Mouse (Mus musculus): ENCODE data around the gene Slc16a13. TPM values are rescaled to one million over a fixed set of nuclear protein-coding genes. Genes with fewer than 3 reads are reported as not detected.

The Slc16a13 gene
- polyA plus RNA-seq, 1 experiment from 2014 or later, result 10.9 TPM

DNA sequence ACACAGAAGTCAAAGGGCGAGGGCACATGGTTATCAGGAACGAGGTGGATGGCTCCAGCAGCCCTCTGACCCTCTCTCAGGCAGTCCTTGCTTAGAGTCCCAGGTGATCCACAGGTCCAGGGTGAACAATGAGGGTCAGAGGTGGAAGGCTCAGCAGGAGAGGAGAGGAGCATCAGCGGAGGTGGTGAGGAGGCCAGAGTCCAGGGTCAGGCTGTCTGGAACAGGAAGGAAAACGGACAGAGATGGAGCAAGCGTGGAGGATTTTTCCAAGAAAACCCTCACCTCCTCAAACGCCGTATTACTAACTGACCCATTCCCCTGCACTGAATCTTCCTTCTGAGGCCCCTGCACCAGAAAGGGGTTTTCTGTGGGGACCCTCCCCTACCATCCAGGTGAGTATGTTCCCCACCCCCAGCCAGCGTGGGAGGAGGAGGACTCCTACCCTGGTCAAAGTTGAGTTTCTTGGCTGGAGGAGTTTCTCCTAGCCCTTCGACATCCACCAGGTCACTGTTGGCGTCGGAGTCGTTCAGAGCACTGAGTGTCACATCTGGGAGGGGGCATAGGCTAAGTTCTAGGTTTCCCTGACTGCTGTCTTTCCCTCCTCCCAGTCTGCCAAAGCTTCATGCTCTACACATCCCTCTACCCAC lies 14.5 kb upstream of the Slc16a13 start:
- peaks cover 8% of the 10 kb centered on the region for H3K4me1 ChIP-seq (replicated peaks; ENCODE audit: control insufficient read depth, insufficient read depth, low read length)

DNA sequence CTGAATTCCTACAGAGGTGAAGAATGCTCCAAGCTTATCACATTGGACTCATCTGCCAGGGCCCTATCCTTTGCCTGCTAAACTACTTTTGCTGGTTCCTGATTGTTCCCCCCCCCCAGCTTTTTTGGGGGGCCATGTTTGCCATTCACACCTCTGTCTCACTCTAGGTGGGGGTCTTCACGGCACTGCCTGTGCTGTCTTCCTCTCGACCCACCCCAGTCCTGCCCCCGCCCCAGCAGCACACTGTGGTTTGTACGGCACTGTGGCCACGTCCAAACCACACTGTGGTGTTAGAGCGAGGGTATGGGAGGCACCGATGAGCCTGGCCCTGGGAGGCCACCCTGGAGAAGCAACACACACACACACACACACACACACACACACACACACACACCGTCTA lies 13.6 kb upstream of the Slc16a13 start:
- peaks cover 8% of the 10 kb centered on the region for H3K4me1 ChIP-seq (replicated peaks; ENCODE audit: control insufficient read depth, insufficient read depth, low read length)
- WGBS, result 93% methylated on average over 8 of the region's 8 CpGs

More for the DNA sequence above, 14.5 kb upstream of the Slc16a13 start:
- Histone ChIP-seq H3K27me3 (ENCODE audit: control insufficient read depth, insufficient read depth, low read length) (no peaks in the 10 kb centered on the region; the same call in 1 of the 2 replicates), H3K9me3 (ENCODE audit: control insufficient read depth, low read length) (no peaks in the 10 kb centered on the region), H3K4me3 (ENCODE audit: low read depth, low read length) (no peak overlapping the region), H3K36me3 (ENCODE audit: control insufficient read depth, insufficient read depth, low read length) (no peaks in the 10 kb centered on the region), H3K4me2 (replicated peaks; ENCODE audit: low read depth, low read length) (no peak overlapping the region), H3K9ac (ENCODE audit: low read depth, low read length) (no peak overlapping the region), H3K27ac (ENCODE audit: low read depth, low read length) (no peak overlapping the region)
- 93% methylated on average over 12 of the region's 12 CpGs for WGBS
- DNase-seq (ENCODE audit: low spot score) (no peak), ATAC-seq (ENCODE audit: low FRiP score) (no peak)

DNA sequence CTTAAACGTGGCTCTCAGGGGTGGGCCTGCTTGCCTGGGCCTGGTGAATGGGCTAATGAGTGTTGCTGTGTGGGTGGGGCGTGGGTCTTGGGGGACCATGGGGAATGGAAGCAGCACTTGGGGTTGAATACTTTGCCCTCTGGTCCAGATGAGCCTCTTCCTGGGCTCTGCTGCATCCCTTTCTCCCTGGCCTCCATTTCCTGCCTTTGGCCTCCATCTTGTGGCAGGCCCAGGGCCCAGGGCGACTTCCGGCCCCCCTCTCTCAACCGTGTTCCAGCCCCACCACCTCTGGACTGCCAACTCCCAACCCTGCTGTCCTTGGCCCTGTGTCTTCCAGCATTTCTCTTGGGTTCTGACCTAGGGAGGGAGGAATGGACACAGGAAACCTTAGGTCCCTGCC lies 13.2 kb upstream of the Slc16a13 start:
- Histone ChIP-seq H3K27me3 (ENCODE audit: control insufficient read depth, insufficient read depth, low read length) (peaks cover 13% of the 10 kb centered on the region), H3K36me3 (ENCODE audit: control insufficient read depth, insufficient read depth, low read length) (no peaks in the 10 kb centered on the region), H3K4me2 (replicated peaks; ENCODE audit: low read depth, low read length) (no peak overlapping the region), H3K4me1 (replicated peaks; ENCODE audit: control insufficient read depth, insufficient read depth, low read length) (peaks cover 12% of the 10 kb centered on the region), H3K27ac (ENCODE audit: low read depth, low read length) (no peak overlapping the region), H3K9ac (ENCODE audit: low read depth, low read length) (no peak overlapping the region), H3K4me3 (ENCODE audit: low read depth, low read length) (no peak overlapping the region), H3K9me3 (ENCODE audit: control insufficient read depth, low read length) (no peaks in the 10 kb centered on the region)
- 60% methylated on average over 5 of the region's 5 CpGs for WGBS
- DNase-seq (ENCODE audit: low spot score), result no peak
- ATAC-seq (ENCODE audit: low FRiP score), result no peak

More for the DNA sequence above, 13.6 kb upstream of the Slc16a13 start:
- no peaks in the 10 kb centered on the region for H3K9me3 ChIP-seq (ENCODE audit: control insufficient read depth, low read length)
- H3K9ac ChIP-seq (ENCODE audit: low read depth, low read length), result no peak overlapping the region
- no peak for ATAC-seq (ENCODE audit: low FRiP score)
- H3K36me3 ChIP-seq (ENCODE audit: control insufficient read depth, insufficient read depth, low read length), result no peaks in the 10 kb centered on the region
- no peak for DNase-seq (ENCODE audit: low spot score)
- H3K4me3 ChIP-seq (ENCODE audit: low read depth, low read length), result no peak overlapping the region
- H3K4me2 ChIP-seq (replicated peaks; ENCODE audit: low read depth, low read length), result no peak overlapping the region
- no peak overlapping the region for H3K27ac ChIP-seq (ENCODE audit: low read depth, low read length)
- peaks cover 9% of the 10 kb centered on the region for H3K27me3 ChIP-seq (ENCODE audit: control insufficient read depth, insufficient read depth, low read length)

DNA sequence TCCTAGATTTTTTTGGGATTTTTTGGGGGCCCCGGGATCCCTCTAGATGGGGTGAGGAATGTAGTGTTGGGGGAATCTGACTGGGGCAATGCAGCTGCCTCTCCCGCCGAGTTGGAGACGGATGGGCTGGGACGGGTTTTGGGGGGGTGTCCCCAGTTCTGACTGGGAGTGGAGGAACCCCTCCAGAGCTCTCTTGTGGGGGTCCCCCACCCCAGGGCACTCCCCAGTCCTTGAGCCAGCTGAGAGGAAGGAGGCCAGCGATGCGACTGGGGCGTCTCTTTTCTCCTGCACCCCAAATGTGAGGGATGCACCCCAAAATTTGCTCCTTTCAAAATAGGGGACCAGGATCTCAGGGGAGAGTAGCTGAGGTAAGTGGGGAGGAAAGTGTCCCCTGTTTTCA lies 12.2 kb upstream of the Slc16a13 start:
- H3K27me3 ChIP-seq (ENCODE audit: control insufficient read depth, insufficient read depth, low read length), result peaks cover 22% of the 10 kb centered on the region
- no peak overlapping the region for H3K4me3 ChIP-seq (ENCODE audit: low read depth, low read length)
- no peaks in the 10 kb centered on the region for H3K9me3 ChIP-seq (ENCODE audit: control insufficient read depth, low read length)
- DNase-seq (ENCODE audit: low spot score) (no peak), ATAC-seq (ENCODE audit: low FRiP score) (no peak)
- H3K4me2 ChIP-seq (replicated peaks; ENCODE audit: low read depth, low read length), result peak overlapping the region; percentile 40
- WGBS, result 35% methylated on average over 8 of the region's 8 CpGs
- H3K36me3 ChIP-seq (ENCODE audit: control insufficient read depth, insufficient read depth, low read length), result no peaks in the 10 kb centered on the region
- peak overlapping the region; percentile 35; the same call in 1 of the 2 replicates for H3K9ac ChIP-seq (ENCODE audit: low read depth, low read length)
- H3K27ac ChIP-seq (ENCODE audit: low read depth, low read length), result no peak overlapping the region
- H3K4me1 ChIP-seq (replicated peaks; ENCODE audit: control insufficient read depth, insufficient read depth, low read length), result peaks cover 9% of the 10 kb centered on the region

DNA sequence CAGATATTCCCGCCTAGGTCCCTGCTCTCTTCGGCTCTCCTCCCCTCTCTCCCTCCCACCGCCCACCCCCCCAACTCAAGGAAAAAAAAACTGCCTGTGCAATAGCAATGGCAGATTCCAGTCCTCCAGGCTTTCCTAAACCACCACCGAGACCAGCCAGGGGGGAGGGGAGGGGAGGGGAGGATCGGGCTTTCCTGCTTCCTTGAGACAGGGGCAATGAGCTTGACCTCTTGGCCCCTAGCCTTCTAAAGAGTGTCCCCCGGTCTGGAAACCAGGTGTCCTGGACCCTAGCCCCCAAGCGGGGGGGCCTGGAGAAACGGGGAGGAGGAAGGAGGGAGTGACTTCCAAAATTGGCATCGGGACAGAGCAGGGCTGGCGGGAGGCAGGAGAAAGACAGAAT lies 11.7 kb upstream of the Slc16a13 start:
- DNase-seq (ENCODE audit: low spot score) (peak; percentile 73), ATAC-seq (ENCODE audit: low FRiP score) (no peak)
- H3K36me3 ChIP-seq (ENCODE audit: control insufficient read depth, insufficient read depth, low read length), result no peaks in the 10 kb centered on the region
- peak overlapping the region; percentile 35; the same call in 1 of the 2 replicates for H3K9ac ChIP-seq (ENCODE audit: low read depth, low read length)
- H3K4me1 ChIP-seq (replicated peaks; ENCODE audit: control insufficient read depth, insufficient read depth, low read length), result peaks cover 9% of the 10 kb centered on the region
- WGBS, result 5% methylated on average over 7 of the region's 10 CpGs
- no peak overlapping the region for H3K27ac ChIP-seq (ENCODE audit: low read depth, low read length)
- H3K27me3 ChIP-seq (ENCODE audit: control insufficient read depth, insufficient read depth, low read length), result peaks cover 27% of the 10 kb centered on the region
- peak overlapping the region; percentile 40 for H3K4me2 ChIP-seq (replicated peaks; ENCODE audit: low read depth, low read length)
- peak overlapping the region; percentile 12; the same call in 1 of the 2 replicates for H3K4me3 ChIP-seq (ENCODE audit: low read depth, low read length)
- no peaks in the 10 kb centered on the region for H3K9me3 ChIP-seq (ENCODE audit: control insufficient read depth, low read length)

DNA sequence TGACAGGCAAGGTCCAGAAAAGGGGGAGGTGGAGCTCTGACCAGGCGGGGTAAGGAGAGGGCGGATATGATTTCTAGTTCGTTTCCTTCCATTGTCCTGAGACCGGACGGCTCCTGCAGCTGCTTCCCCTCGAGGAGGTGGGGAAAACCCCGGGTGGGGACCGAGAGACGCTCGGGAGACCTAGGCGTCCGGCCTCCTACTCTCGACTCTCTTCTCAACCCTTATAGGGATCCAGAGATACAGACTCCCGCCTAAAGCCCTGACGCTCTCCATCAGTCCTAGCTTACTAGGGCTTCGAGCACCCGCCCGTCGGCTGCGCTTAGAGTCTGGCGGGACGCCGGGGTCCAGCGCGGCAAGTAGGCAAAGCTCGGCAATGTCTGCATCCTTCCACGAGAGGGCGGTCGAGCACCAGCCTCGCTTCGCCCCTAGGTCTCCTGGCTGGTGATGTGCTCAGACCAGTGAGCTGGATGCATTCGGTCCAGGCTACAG lies 9.4 kb upstream of the Slc16a13 start:
- no peak overlapping the region; the same call in 1 of the 2 replicates for H3K27ac ChIP-seq (ENCODE audit: low read depth, low read length)
- peak; percentile 47 for ATAC-seq (ENCODE audit: low FRiP score)
- H3K9me3 ChIP-seq (ENCODE audit: control insufficient read depth, low read length), result no peaks in the 10 kb centered on the region
- H3K4me3 ChIP-seq (ENCODE audit: low read depth, low read length), result 0 out of 2 replicates have a peak overlapping the region, but pooled peaks have one; percentile 14
- DNase-seq (ENCODE audit: low spot score), result peak; percentile 94
- H3K9ac ChIP-seq (ENCODE audit: low read depth, low read length), result no peak overlapping the region
- WGBS, result 1% methylated on average over 27 of the region's 32 CpGs
- H3K27me3 ChIP-seq (ENCODE audit: control insufficient read depth, insufficient read depth, low read length), result peaks cover 47% of the 10 kb centered on the region
- no peaks in the 10 kb centered on the region for H3K36me3 ChIP-seq (ENCODE audit: control insufficient read depth, insufficient read depth, low read length)
- H3K4me2 ChIP-seq (replicated peaks; ENCODE audit: low read depth, low read length), result peak overlapping the region; percentile 26; the same call in 1 of the 2 replicates
- peaks cover 4% of the 10 kb centered on the region; the same call in 1 of the 2 replicates for H3K4me1 ChIP-seq (replicated peaks; ENCODE audit: control insufficient read depth, insufficient read depth, low read length)

DNA sequence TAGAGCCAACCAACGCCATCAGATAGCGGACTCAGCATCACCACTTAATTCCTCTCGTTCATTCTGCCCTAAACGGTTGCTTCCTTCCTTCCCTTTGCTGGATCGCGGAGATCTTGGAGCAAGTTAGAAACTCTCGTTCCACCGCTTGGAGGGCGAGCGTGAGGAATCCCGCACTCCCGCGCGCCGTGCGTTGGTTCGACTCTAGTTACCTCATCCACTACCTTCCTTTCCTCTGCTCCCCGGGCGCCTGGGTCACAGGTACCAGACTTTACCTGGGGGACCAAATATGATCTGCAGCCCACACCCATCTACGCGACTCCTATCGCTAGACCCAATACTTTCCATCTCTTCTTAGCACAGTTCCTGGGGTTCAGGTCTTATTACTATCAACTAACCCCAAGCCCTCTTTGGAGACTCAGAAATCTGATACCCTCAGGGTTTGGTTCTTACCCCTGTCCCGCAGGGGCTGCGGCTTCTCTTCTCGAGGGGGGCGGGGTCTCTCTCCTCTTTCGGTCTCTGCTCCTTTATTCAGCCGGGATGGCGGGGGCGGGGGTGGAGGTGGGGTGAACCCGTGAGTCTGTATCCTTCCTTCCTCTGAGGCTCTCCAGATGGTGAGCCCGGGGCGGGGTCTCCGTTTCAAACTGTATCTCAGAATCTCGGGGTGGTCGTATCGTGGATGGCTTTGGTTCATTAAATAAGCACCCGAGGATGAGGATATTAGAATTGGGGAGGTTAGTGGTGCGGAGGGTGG lies 8.6 kb upstream of the Slc16a13 start, which contains the start of gene Bcl6b:
Bcl6b (minus strand) TSS at position 539 of the 751 bp plus-strand sequence.
- no peaks in the 10 kb centered on the region for H3K9me3 ChIP-seq (ENCODE audit: control insufficient read depth, low read length)
- DNase-seq (ENCODE audit: low spot score) (peak; percentile 31), ATAC-seq (ENCODE audit: low FRiP score) (no peak)
- H3K27me3 ChIP-seq (ENCODE audit: control insufficient read depth, insufficient read depth, low read length), result peaks cover 51% of the 10 kb centered on the region
- no peak within 1 kb of the TSS; the same call in 1 of the 2 replicates for H3K9ac ChIP-seq (ENCODE audit: low read depth, low read length)
- peak within 1 kb of the TSS; percentile 26 for H3K4me2 ChIP-seq (replicated peaks; ENCODE audit: low read depth, low read length)
- H3K4me3 ChIP-seq (ENCODE audit: low read depth, low read length), result peak within 1 kb of the TSS; percentile 17
- no peaks in the 10 kb centered on the region for H3K36me3 ChIP-seq (ENCODE audit: control insufficient read depth, insufficient read depth, low read length)
- no peak within 1 kb of the TSS; the same call in 1 of the 2 replicates for H3K27ac ChIP-seq (ENCODE audit: low read depth, low read length)
- H3K4me1 ChIP-seq (replicated peaks; ENCODE audit: control insufficient read depth, insufficient read depth, low read length), result peaks cover 4% of the 10 kb centered on the region; the same call in 1 of the 2 replicates
- 3% methylated on average over 39 of the region's 39 CpGs for WGBS

DNA sequence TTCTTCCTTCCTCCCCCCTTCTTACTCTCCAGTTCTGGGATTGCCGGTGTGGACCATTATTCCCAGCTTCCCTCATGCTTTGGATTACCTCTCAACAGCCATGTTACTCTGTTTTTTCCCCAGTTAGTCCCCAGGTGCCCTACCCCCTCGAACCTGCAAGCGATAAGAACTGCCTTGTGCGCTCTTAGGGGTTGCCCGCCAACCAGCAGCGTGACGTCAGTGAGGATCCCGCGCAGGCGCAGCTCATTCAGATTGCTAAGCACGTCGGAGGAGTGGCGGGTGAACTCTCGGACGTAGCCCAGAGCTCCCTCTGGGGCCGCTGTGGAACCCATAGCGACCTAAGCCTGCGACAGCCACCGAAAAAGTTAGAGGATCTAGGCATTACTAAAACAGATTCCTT lies 8.0 kb upstream of the Slc16a13 start:
- DNase-seq (ENCODE audit: low spot score) (peak; percentile 86), ATAC-seq (ENCODE audit: low FRiP score) (peak; percentile 57)
- Histone ChIP-seq H3K4me1 (replicated peaks; ENCODE audit: control insufficient read depth, insufficient read depth, low read length) (peaks cover 4% of the 10 kb centered on the region; the same call in 1 of the 2 replicates), H3K4me2 (replicated peaks; ENCODE audit: low read depth, low read length) (peak overlapping the region; percentile 25), H3K36me3 (ENCODE audit: control insufficient read depth, insufficient read depth, low read length) (no peaks in the 10 kb centered on the region), H3K9ac (ENCODE audit: low read depth, low read length) (no peak overlapping the region; the same call in 1 of the 2 replicates), H3K4me3 (ENCODE audit: low read depth, low read length) (peak overlapping the region; percentile 17), H3K27me3 (ENCODE audit: control insufficient read depth, insufficient read depth, low read length) (peaks cover 51% of the 10 kb centered on the region), H3K27ac (ENCODE audit: low read depth, low read length) (no peak overlapping the region), H3K9me3 (ENCODE audit: control insufficient read depth, low read length) (no peaks in the 10 kb centered on the region)
- WGBS, result 1% methylated on average over 19 of the region's 19 CpGs

All from hindbrain, embryonic 11.5 days (tissue).